Mouse (Mus musculus) urinary bladder, postnatal 0 days (tissue): ENCODE results near the gene Cdc42. TPM values are rescaled to one million over a fixed set of nuclear protein-coding genes. Genes with fewer than 3 reads are reported as not detected.

ENCODE experiments used
- polyA plus RNA-seq: library from polyadenylated mRNA; unstranded; fragments of >200 nt; fragmentation: Nextera tagmentation; extraction: Ambion mirVana; gene quantifications from 2 replicates; pipeline ENCODE4 v1.2.1, GENCODE M21; 2015

The Cdc42 gene
- 566 and 649 TPM in 2 replicates for polyA plus RNA-seq

GRCm38 (mm10) chr4:137357517-137358254, at the start of gene Cdc42:
TSS of gene Cdc42 (minus strand) at chr4:137357720.

GRCm38 (mm10) chr4:137277166-137277513, 80.4 kb downstream of the Cdc42 start, which contains the start of gene Wnt4:
TSS of gene Wnt4 (plus strand) at chr4:137277489.

Other genes starting within 250 kb of the Cdc42 start
- gene Wnt4, start 80.2 kb downstream of the Cdc42 start, polyA plus RNA-seq = 10.0 and 12.4 TPM in 2 replicates
- not detected in 2 replicates for gene Cela3a, start 52.1 kb upstream of the Cdc42 start, polyA plus RNA-seq
- 0.23 TPM in 1 of 2 replicates, not detected in the other for gene Cela3b, start 72.8 kb upstream of the Cdc42 start, polyA plus RNA-seq
- not detected in 2 replicates for gene 1700013G24Rik, start 95.6 kb upstream of the Cdc42 start, polyA plus RNA-seq
- 45.0 and 47.5 TPM in 2 replicates for gene Hspg2, start 111.0 kb upstream of the Cdc42 start, polyA plus RNA-seq
- not detected in 2 replicates for gene Ldlrad2, start 216.8 kb upstream of the Cdc42 start, polyA plus RNA-seq
- 32.0 and 34.3 TPM in 2 replicates for gene Usp48, start 236.0 kb upstream of the Cdc42 start, polyA plus RNA-seq